Mouse (Mus musculus) MEL (cell line): ENCODE measurements around the gene Mob3b.

Experiments used
- CHD1 ChIP-seq: IDR thresholded peaks from 2 replicates; pipeline ENCODE4 v1.6.1; 2012; ENCODE audit warnings: low read depth, mild to moderate bottlenecking, inconsistent platforms, low read length, improper control_type of control experiment
- CTCF ChIP-seq, 3 experiments: IDR thresholded peaks in 2 of 3; conservative IDR thresholded peaks in 1 of 3; 2 replicates each; pipeline ENCODE4 v1.5.1; 2011 to 2012; ENCODE audit warnings: low read length in 3 of 3, low read depth in 2 of 3, mild to moderate bottlenecking in 2 of 3, improper control_type of control experiment in 1 of 3, inconsistent platforms in 1 of 3, mixed read lengths in 1 of 3, moderate library complexity in 1 of 3; ENCODE audit not compliant: control insufficient read depth in 1 of 3, insufficient read depth in 1 of 3, poor library complexity in 1 of 3, severe bottlenecking in 1 of 3
- ZMIZ1 ChIP-seq: IDR thresholded peaks from 2 replicates; pipeline ENCODE4 v1.6.1; 2012; ENCODE audit warnings: low read depth, mild to moderate bottlenecking, inconsistent platforms, low read length, improper control_type of control experiment, moderate library complexity
- ZNF384 ChIP-seq: IDR thresholded peaks from 2 replicates; pipeline ENCODE4 v1.6.1; 2012; ENCODE audit warnings: low read depth, mild to moderate bottlenecking, inconsistent platforms, low read length, improper control_type of control experiment

DNA sequence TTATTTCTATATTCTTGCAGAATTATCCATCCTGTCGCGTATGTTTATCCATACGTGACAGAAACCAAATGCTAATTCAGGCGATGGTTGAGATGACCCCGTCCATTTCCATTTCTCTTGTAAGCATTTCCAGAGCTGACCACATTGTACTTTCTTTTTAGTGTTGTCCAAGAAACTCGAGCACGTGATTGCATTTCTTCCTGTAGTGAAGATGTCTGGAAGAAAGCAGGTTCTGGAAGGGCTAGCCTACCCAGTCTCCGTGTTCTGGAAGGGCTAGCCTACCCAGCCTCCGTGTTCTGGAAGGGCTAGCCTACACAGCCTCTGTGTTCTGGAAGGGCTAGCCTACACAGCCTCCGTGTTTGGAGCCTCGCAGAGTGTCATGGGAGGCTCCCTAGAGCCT, 33.3 kb downstream of the Mob3b start:
- TF ChIP-seq CTCF (IDR thresholded peaks at IDR 0.05 in 2 of 3, conservative IDR thresholded peaks at IDR 0.05 in 1 of 3; ENCODE audit: control insufficient read depth in 1 of 3, insufficient read depth in 1 of 3, low read depth in 2 of 3, low read length in 3 of 3, poor library complexity in 1 of 3, severe bottlenecking in 1 of 3) (no peak), CHD1 (no peak), ZMIZ1 (no peak), ZNF384 (no peak)
